Mouse (Mus musculus): ENCODE results near the gene Dusp3.

DNA sequence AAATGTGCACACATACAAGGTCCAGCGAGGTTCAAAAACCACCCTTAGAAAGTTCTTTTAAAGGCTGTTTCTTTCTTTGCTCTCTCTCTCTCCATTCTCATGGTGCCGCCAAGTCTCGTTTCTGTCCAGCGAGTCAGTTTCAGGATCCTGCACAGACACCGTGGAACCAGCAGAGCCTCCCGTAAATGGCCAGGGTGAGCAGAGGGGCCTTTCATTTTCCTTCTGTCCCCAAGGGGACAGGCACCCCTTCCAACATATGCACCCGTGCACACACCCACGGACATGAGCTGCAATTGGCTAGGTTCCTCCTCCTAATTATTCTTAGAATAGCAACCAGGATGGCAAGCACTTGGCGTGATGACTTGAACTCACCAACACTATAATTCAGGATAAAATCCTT lies 13.3 kb downstream of the Dusp3 start:
- TF ChIP-seq POLR2A (IDR thresholded peaks at IDR 0.05; ENCODE audit: insufficient read length, low read depth) (no peak), E2F4 (IDR thresholded peaks at IDR 0.05; ENCODE audit: insufficient read depth) (no peak), MYOD1 (IDR thresholded peaks at IDR 0.05; ENCODE audit: control insufficient read depth in 1 of 3, insufficient read length in 2 of 3, low read depth in 2 of 3) (no peak), USF1 (IDR thresholded peaks at IDR 0.05; ENCODE audit: low read depth) (no peak), TCF12 (IDR thresholded peaks at IDR 0.05; ENCODE audit: insufficient read depth, poor library complexity, severe bottlenecking) (no peak), CEBPB (IDR thresholded peaks at IDR 0.05; ENCODE audit: insufficient read depth, poor library complexity, severe bottlenecking) (no peak), POLR2AphosphoS2 (IDR thresholded peaks at IDR 0.05; ENCODE audit: insufficient read length, low read depth) (no peak), MAX (IDR thresholded peaks at IDR 0.05; ENCODE audit: low read depth) (no peak), TCF3 (IDR thresholded peaks at IDR 0.05; ENCODE audit: insufficient read length, low read depth) (no peak), MYOG (IDR thresholded peaks at IDR 0.05; ENCODE audit: control insufficient read depth in 1 of 3, insufficient read depth in 1 of 3, insufficient read length in 2 of 3, low read depth in 2 of 3) (no peak), SRF (IDR thresholded peaks at IDR 0.05; ENCODE audit: control insufficient read depth, insufficient read length, low read depth) (no peak)
